Mouse (Mus musculus) liver, adult (tissue): ENCODE results near the gene Itk.

Experiments
- GATA4 ChIP-seq: IDR thresholded peaks from 2 replicates; pipeline ENCODE4 v1.6.1; 2014; ENCODE audit warnings: mild to moderate bottlenecking, low read length; ENCODE audit not compliant: insufficient replicate concordance

The Itk gene

DNA sequence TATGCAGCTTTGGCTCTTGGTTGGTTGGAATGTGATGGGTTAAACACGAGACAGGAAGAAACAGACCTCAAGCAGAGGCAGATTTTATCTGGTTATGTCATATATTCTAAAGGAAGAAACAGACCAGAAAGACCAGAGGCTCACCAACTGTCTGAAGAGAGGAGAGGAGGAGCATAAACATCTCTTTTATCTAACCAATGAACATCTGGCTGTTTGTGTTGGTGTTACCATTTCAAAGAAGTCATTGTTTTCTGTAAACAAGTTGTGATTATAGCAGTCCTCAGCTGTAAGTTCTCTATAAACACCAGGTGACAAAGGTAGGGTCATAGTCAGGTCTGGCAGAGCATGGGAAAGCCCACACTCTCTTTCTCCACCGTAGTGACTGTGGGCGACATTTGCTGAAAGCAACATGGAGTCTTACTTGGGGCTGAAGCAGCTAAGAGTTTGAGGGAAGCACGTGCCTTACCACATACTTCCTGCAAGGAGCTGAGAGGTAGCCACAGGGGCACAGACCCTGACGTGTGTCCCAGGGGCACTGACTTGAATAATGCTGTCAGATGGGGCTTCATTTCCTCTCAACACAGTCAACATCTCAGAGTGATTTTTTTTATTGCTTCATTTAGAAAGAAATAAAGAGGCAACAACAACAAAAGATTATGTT is 45.3 kb downstream of the Itk start:
- no peak for TF ChIP-seq GATA4

DNA sequence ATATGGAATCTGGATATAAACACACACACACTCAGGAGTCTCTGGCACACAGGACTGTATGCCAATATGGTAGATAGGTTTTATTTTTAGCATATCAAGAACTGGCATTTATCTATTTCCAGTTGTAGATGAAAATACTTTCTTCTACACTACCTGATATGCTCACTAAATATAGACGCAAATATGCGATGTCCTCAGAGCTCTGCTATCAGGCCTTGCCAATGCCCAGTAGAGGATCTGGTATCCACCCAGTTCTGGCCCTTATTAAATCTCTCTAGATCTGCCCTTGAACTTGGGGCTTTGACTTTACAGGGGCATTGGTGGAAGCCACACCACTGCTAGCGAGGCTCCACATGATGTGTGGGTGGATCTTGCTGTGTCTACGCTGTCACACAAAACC is 47.4 kb downstream of the Itk start:
- TF ChIP-seq GATA4 = no peak

DNA sequence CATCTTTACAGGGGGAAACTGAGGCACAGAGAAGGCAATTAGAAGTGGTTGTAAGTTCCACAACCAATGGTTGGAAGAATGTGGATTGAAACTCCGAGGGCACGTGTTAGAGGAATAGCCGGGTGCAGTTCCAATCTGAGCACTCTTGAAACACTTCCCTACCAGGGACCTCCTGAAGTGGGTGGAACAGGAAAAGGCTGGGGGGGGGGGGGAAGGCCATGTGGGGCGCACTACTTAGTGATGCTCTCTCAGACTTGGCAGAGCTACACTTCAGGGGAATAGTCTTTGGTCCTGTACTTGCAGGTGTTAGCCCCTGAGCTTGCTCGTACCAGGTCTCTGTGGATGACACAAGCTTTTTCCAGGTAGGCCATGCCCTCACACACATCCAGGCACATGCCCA is 53.3 kb downstream of the Itk start:
- TF ChIP-seq GATA4 = no peak

DNA sequence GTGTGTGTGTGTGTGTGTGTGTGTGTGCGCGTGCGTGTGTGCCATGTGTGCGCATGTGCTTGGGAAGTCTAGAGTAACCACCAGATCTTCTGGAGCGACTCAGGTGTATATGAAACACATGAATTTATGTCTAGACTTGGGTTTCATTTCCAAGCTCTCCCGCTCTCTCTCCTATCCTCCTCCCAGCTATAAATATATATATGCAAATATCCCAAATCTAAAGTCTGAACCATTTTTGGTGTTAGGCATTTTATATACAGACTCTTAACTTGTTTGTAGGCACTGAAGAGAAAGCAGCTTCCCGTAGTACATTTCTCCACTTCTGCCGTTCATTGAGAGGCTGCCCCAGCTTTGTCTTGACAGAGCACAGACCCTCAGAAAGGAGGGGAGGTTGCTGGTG is 57.1 kb downstream of the Itk start:
- TF ChIP-seq GATA4 = no peak

DNA sequence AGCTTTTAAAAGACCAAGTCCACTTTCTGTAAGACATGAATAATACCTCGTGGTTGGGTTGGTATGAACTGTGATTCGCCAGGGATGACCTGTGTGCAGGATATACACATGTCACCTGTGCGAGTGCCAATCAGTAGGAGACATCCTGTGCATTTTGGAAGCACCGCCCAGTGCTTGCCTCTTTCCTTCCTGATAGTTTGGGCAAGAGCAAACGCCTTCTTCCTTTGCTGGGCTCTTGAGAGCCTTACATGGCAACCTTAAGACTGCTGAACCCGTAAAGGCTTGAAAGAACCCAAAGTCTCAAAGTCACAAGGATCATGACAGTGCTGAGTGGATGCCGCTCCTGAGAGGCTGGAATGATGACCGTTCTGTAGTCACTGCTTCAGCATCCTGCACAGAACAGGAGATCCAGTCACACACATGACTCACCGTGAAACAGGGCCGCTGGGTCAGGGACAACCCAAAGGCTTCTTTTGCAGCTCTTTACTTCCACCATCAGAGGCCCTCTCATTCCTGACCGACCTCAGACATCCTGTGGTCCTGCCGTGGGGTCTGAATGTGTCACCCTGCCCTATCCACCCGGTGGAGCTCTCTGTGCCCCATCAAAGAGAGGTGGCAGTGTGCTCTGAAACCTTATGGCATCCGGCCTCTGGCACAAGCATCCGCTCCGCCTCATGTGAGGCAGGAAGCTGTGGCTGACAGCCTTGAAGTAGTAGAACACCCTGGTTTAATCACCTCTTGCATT is 62.9 kb downstream of the Itk start:
- TF ChIP-seq GATA4 = no peak

DNA sequence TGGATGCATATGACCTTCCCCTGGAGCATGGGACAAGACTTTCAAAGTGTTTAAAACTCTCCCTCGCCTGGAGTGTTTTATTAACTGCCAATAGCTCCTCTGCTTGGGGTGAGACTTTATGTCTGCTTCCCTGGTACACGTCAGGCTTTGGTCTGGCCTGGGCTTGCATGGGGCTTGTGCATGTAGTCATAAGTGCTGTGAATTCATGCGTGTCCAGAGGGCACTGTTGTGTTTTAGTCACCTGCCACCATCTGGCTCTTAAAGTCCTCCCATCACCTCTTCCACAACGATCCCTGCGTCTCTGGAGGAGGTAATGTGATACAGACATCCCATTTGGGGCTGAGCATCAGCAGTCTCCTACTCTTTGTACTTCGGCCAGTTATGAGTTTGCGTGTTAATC is 67.8 kb downstream of the Itk start:
- TF ChIP-seq GATA4 = no peak

DNA sequence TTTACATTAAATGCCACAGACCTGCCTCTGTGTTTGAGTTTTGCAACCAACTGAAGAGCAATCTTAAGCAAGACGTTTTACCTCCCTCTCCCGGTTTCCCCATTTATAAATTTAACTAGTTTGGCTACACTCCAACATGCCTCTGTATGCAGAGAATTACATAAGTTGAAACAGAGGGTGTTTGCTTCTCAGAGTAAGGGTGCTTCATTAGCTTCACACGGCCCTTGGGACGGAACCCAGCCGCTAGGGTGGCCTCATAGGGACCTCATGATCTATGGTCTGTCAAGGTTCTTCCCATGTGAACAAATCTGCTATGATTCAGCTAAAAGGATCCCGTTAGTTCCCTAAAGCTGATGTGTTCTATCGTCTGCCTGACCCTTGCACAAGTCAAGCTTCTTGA is 74.8 kb downstream of the Itk start:
- no peak for TF ChIP-seq GATA4

DNA sequence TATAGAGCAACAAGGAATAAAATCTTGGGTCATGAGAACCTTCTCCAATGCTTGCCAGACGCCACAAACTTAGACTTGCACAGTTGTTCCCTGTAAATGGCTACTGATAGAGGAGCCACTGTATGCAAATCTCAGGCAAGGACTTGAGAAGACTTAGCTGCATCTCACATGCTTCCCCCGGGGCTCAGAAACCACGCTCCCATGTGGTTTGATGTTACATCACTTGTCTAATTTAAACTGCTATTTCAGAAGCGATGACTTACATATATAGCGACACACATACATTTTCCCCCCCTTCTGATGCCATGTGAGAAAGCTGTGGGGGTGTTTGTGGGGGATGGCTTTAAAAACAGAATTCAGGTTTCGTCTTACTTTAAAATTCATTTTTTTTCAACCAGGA is 75.5 kb downstream of the Itk start:
- no peak for TF ChIP-seq GATA4

DNA sequence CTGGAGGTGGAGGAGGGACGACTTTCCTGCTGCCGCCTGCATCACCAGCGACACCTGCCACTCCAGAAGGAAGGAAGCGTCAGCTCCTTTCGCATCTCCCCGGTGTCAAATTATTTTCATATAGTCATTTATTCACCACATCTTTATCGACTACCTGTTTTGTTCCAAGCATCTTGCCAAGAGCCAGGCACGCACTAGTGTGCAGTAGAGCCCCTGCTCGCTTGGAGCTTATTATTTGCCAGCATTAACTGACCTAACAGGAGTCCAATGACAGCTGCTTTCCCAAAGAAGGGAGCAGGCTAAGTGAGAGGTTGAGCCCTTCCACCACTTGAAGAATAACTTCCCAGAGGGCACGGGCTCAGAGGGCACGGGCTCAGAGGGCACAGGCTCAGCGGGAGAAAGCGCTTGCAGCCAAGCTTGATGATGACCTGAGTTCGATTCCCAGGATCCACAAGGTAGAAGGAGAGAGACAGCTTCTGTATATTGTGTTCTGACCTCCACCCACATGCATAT is 76.7 kb downstream of the Itk start, which contains the start of gene Cyfip2:
Gene Cyfip2 (minus strand): TSS at position 337 of the 513 bp plus-strand sequence.
- no peak for TF ChIP-seq GATA4

DNA sequence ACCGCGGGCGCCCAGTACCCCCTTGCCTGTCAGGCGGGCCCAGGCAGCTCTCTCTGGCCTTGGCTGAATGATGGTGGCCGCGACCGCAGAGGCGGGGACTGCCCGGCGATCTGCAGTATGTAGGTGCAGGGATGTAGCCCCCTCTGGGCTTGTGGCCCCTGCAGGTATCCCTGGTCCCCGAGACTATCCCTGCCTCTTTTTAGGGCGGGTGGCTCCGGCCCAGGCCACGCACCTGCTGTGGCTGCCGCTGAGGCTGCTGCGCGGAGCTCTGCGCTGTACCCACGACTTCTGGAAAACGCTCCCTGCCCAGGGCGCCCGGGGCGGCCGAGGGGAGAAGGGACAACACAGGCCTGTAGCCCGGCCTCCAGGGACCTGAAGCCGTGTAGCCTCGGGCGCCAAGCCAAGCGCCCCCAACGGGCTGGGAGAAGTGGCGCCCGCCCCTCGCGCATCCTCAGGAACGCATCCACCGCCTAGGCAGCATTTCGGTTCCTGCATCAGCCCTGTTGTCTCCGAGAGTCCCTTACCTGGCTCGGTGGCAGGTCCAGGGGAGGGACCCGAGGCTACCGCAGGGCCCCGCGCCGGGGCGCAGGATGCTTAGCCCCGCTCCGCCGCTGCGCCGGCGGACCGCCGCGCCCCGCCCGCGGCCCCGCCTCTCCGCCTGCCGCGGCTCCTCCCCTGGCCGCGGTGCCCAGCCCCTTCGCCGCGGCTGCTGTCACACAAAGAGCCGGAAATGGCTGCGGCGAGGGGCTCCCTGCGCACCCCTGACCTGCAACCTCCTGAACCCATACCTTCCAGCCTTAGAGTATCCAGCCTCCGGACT is 77.4 kb downstream of the Itk start:
- TF ChIP-seq GATA4 = no peak

DNA sequence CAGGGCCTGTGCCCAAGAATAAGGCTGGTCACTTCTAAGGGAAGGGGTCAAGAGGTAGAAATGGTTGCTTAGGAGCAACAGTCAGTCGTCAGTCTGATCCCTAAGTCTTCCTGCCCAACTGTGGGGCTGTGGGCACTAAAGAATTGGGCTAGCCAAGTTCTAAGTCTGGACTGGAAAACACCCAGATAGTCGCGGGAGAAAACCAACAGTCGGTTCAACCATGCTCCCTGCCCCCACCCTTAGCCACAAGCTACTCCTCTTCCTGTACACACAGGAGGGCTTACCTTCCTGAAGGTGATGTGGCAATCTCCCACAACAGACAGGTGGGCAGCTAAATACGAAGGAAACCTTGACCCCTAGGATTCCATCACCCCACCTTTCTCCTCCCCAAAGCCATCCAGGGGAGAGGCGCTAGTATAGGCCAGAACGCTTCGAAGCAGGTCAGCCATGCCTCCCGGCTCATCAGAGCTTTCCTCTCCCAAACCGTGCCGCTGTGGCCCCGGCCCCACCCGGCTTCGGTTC is 78.1 kb downstream of the Itk start:
- no peak for TF ChIP-seq GATA4

DNA sequence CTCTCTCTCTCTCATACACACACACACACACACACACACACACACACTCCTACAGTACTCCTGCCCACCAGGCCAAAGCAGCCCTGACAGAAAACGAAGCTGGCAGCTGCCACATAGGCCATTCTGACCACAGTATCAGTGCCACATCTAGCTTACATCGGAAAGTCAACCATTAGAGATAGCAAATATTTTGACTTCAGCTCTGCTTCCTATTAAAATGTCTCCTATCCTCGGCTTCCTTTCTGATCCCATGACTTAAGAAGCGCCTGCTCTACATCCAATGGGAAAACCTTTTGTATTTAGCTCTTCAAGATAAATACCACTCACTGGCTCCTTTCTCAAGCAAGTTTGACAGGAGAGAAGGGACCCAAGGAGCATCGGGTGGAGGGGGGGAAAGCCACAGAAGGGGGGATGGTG is 78.7 kb downstream of the Itk start:
- TF ChIP-seq GATA4 = no peak

DNA sequence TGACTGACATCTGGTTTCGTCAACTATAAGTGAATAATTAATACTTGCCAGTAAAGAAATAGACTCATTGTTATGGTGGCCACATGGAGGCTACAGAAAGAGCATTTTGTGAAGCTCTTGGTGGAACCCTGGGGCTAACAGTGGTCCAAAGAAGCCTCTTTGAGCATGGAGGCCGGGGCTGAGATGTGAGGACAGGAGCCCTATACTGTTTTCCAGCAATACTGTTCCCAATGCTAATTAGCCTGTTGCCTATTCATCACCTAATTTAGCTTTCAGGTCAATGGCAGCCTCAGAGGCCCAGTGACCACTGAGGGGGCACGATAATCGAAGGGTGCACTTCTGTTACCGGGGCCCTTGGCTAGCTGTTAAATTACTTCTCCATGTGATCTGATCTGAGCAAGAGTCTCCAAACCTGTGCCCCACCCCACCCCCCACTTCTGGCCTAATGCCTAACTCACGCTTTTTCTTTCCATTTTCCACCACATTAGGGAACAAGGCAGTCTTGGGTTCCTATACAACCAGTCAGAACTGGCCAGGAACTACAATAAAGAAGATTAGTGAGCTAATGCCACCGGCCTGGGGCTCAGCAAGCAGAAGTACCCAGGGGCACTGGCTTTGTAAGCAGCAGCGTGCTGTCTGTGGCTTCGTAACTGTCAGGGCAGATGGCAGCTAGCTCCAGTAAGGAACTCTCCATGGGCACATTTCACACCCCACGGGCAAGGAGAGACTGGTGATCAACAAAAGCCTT is 79.3 kb downstream of the Itk start:
- TF ChIP-seq GATA4 = no peak

DNA sequence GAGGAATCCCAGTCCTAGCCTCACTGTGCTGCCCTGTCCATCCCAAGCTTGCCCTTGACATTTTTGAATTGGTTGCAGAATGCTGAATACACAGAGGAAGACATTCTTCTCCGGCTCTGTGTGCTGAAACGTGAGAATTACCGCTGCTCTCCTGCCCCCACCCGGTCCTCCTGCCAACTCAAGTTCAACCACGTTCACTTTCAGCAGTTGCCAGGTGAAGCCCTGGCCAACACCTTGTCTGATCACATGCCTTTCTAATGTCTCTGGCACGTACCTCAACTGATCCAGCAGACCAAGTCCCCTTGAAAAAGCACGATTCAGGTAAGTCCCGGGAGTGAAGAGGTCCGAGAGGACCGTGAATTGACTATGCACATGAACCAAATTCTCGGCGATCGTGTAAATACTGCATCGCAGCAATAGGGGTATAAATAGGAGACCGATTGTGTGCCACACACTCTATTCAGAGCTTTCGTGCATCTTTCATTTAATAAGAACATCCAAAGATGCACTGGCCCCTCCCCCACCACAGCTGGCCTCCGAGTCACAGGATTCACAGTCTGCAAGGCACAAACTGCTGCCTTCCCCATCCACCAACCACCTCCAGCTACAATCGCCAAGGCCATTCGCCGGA is 80.1 kb downstream of the Itk start:
- TF ChIP-seq GATA4 = no peak
